Mouse (Mus musculus) macrophage (primary cell): ENCODE measurements around the gene Ddo. TPM values are rescaled to one million over a fixed set of nuclear protein-coding genes. Genes with fewer than 3 reads are reported as not detected.

ENCODE experiments used
- H3K27ac ChIP-seq: fragments of 350-480 bp; formaldehyde crosslinking; 2 replicates; pipeline ENCODE4 v1.9.0; 2021
- H3K36me3 ChIP-seq: fragments of 350-480 bp; formaldehyde crosslinking; 2 replicates; pipeline ENCODE4 v1.9.0; 2021; ENCODE audit errors: inconsistent target
- H3K4me3 ChIP-seq: fragments of 350-480 bp; formaldehyde crosslinking; 2 replicates; pipeline ENCODE4 v1.9.0; 2021; ENCODE audit errors: inconsistent target
- H3K79me2 ChIP-seq: fragments of 350-480 bp; formaldehyde crosslinking; 2 replicates; pipeline ENCODE4 v1.9.0; 2021; ENCODE audit errors: inconsistent target
- WGBS: methylation state at CpG from one replicate; pipeline ENCODE4 v1.1.7; 2026; ENCODE audit warnings: inconsistent platforms; ENCODE audit not compliant: missing documents; 5-methylcytosine and 5-hydroxymethylcytosine counted together
- polyA plus RNA-seq: library from polyadenylated mRNA; stranded (reverse); fragments of 250-400 nt; gene quantifications from 3 replicates; pipeline ENCODE4 v1.2.4, GENCODE M21; 2018; ENCODE audit warnings: inconsistent platforms

Ddo gene
- polyA plus RNA-seq, 1 experiment from 2014 or later, result not detected

GRCm38 (mm10) chr10:40682470-40682869 is 52.7 kb downstream of the Ddo start:
- H3K4me3 ChIP-seq, result no peak overlapping the region
- H3K79me2 ChIP-seq, result no peaks in the 10 kb centered on the region
- H3K36me3 ChIP-seq, result no peaks in the 10 kb centered on the region
- 60% methylated on average over 8 of the region's 8 CpGs for WGBS
- H3K27ac ChIP-seq, result no peak overlapping the region

- Histone ChIP-seq H3K4me3 (no peak within 1 kb of the TSS), H3K79me2 (no peaks in the 10 kb centered on the region), H3K36me3 (no peaks in the 10 kb centered on the region), H3K27ac (no peak within 1 kb of the TSS)
- WGBS, result 2% methylated on average over 50 of the region's 50 CpGs
These were observed 53.5 kb downstream of the Ddo start, which contains the start of gene Mettl24 for GRCm38 (mm10) chr10:40683092-40683867. Gene Mettl24 (plus strand): TSS chr10:40683282.

- Histone ChIP-seq H3K36me3 (no peaks in the 10 kb centered on the region), H3K79me2 (no peaks in the 10 kb centered on the region), H3K27ac (no peak overlapping the region), H3K4me3 (no peak overlapping the region)
- WGBS, result 62% methylated on average over 9 of the region's 9 CpGs
These were observed 54.0 kb downstream of the Ddo start for GRCm38 (mm10) chr10:40683868-40684253.

- H3K36me3 ChIP-seq, result no peaks in the 10 kb centered on the region
- no peak overlapping the region for H3K27ac ChIP-seq
- H3K79me2 ChIP-seq, result no peaks in the 10 kb centered on the region
- no peak overlapping the region for H3K4me3 ChIP-seq
- 96% methylated on average over 7 of the region's 7 CpGs for WGBS
These were observed 54.5 kb downstream of the Ddo start for GRCm38 (mm10) chr10:40684326-40684725.

- WGBS, result 93% methylated on average over 8 of the region's 8 CpGs
- no peak overlapping the region for H3K27ac ChIP-seq
- no peaks in the 10 kb centered on the region for H3K79me2 ChIP-seq
- no peak overlapping the region for H3K4me3 ChIP-seq
- no peaks in the 10 kb centered on the region for H3K36me3 ChIP-seq
These were observed 55.8 kb downstream of the Ddo start for GRCm38 (mm10) chr10:40685641-40686040.

GRCm38 (mm10) chr10:40686976-40687375 is 57.2 kb downstream of the Ddo start:
- Histone ChIP-seq H3K79me2 (no peaks in the 10 kb centered on the region), H3K36me3 (no peaks in the 10 kb centered on the region), H3K4me3 (no peak overlapping the region), H3K27ac (no peak overlapping the region)
- WGBS, result 98% methylated on average over 4 of the region's 4 CpGs

- Histone ChIP-seq H3K27ac (no peak overlapping the region), H3K79me2 (no peaks in the 10 kb centered on the region)
- 92% methylated on average over 2 of the region's 2 CpGs for WGBS
These were observed 57.6 kb downstream of the Ddo start for GRCm38 (mm10) chr10:40687407-40687806.

GRCm38 (mm10) chr10:40688266-40688665 is 58.5 kb downstream of the Ddo start:
- WGBS, result 91% methylated on average over 6 of the region's 6 CpGs
- no peaks in the 10 kb centered on the region for H3K36me3 ChIP-seq
- no peak overlapping the region for H3K4me3 ChIP-seq
- no peak overlapping the region for H3K27ac ChIP-seq
- H3K79me2 ChIP-seq, result no peaks in the 10 kb centered on the region

More at GRCm38 (mm10) chr10:40687407-40687806, 57.6 kb downstream of the Ddo start:
- Histone ChIP-seq H3K4me3 (no peak overlapping the region), H3K36me3 (no peaks in the 10 kb centered on the region)

- no peak overlapping the region for H3K27ac ChIP-seq
- no peak overlapping the region for H3K4me3 ChIP-seq
- H3K79me2 ChIP-seq, result no peaks in the 10 kb centered on the region
- no peaks in the 10 kb centered on the region for H3K36me3 ChIP-seq
- 95% methylated on average over 1 of the region's 1 CpGs for WGBS
These were observed 59.1 kb downstream of the Ddo start for GRCm38 (mm10) chr10:40688873-40689272.

- Histone ChIP-seq H3K27ac (no peak overlapping the region), H3K4me3 (no peak overlapping the region), H3K79me2 (no peaks in the 10 kb centered on the region), H3K36me3 (no peaks in the 10 kb centered on the region)
- WGBS, result 33% methylated on average over 4 of the region's 4 CpGs
These were observed 68.8 kb downstream of the Ddo start for GRCm38 (mm10) chr10:40698652-40699051.

- H3K27ac ChIP-seq, result no peak overlapping the region
- 91% methylated on average over 5 of the region's 7 CpGs for WGBS
- H3K4me3 ChIP-seq, result no peak overlapping the region
- H3K79me2 ChIP-seq, result no peaks in the 10 kb centered on the region
- no peaks in the 10 kb centered on the region for H3K36me3 ChIP-seq
These were observed 81.3 kb downstream of the Ddo start for GRCm38 (mm10) chr10:40711127-40711526.

- Histone ChIP-seq H3K27ac (no peak overlapping the region), H3K79me2 (no peaks in the 10 kb centered on the region), H3K36me3 (no peaks in the 10 kb centered on the region), H3K4me3 (no peak overlapping the region)
- 73% methylated on average over 9 of the region's 9 CpGs for WGBS
These were observed 83.3 kb downstream of the Ddo start for GRCm38 (mm10) chr10:40713018-40713608.

GRCm38 (mm10) chr10:40713829-40714228 is 84.0 kb downstream of the Ddo start:
- WGBS, result 98% methylated on average over 9 of the region's 9 CpGs
- H3K36me3 ChIP-seq, result no peaks in the 10 kb centered on the region
- H3K4me3 ChIP-seq, result no peak overlapping the region
- no peak overlapping the region for H3K27ac ChIP-seq
- H3K79me2 ChIP-seq, result no peaks in the 10 kb centered on the region

GRCm38 (mm10) chr10:40715151-40715550 is 85.3 kb downstream of the Ddo start:
- Histone ChIP-seq H3K36me3 (no peaks in the 10 kb centered on the region), H3K27ac (no peak overlapping the region), H3K4me3 (no peak overlapping the region), H3K79me2 (no peaks in the 10 kb centered on the region)
- WGBS, result 68% methylated on average over 4 of the region's 4 CpGs

- H3K79me2 ChIP-seq, result no peaks in the 10 kb centered on the region
- 56% methylated on average over 8 of the region's 8 CpGs for WGBS
- no peak overlapping the region for H3K27ac ChIP-seq
These were observed 86.5 kb downstream of the Ddo start for GRCm38 (mm10) chr10:40716296-40716695.

More at GRCm38 (mm10) chr10:40716296-40716695, 86.5 kb downstream of the Ddo start:
- Histone ChIP-seq H3K4me3 (no peak overlapping the region), H3K36me3 (no peaks in the 10 kb centered on the region)
